Mouse (Mus musculus) kidney, adult 2 months (tissue): ENCODE measurements around the gene Tmem95.

Experiments used
- CTCF ChIP-seq: fragments of 200-500 bp; conservative IDR thresholded peaks from 2 replicates; pipeline ENCODE4 v1.5.1; 2011; ENCODE audit warnings: low read depth, mild to moderate bottlenecking, control low read depth, low read length, moderate library complexity, mixed read lengths; ENCODE audit not compliant: insufficient read depth, insufficient read length
- POLR2A ChIP-seq: fragments of 200-500 bp; IDR thresholded peaks from one replicate; pipeline ENCODE4 v1.6.1; 2011; ENCODE audit warnings: low read depth, low read length, control low read depth

- TF ChIP-seq CTCF, result peak; percentile 29; the same call in 1 of the 2 replicates
- peak; percentile 56 for TF ChIP-seq POLR2A
Measured at GRCm38 (mm10) chr11:69880853-69881603, 3.2 kb upstream of the Tmem95 start, which contains the start of gene Kctd11.
